Mouse (Mus musculus) layer of hippocampus, adult 2 months (tissue): ENCODE data around the gene Ugt1a10. TPM values are rescaled to one million over a fixed set of nuclear protein-coding genes. Genes with fewer than 3 reads are reported as not detected.
"Not testable (repeated sequence)": the region's sequence is repeated elsewhere in the genome, so short reads cannot be mapped to it uniquely, and the experiment has no call there.

Experiments used
- DNase-seq, 2 experiments: peaks; one replicate each; pipeline ENCODE4 v3.0.0; 2022; ENCODE audit warnings: low spot score in 2 of 2
- H3K27ac ChIP-seq: fragments of 200-600 bp; 2 replicates; pipeline ENCODE4 v1.8.1; 2022
- H3K4me3 ChIP-seq: fragments of 200-600 bp; 2 replicates; pipeline ENCODE4 v1.8.1; 2022; ENCODE audit warnings: mild to moderate bottlenecking
- CTCF ChIP-seq: fragments of 200-600 bp; conservative IDR thresholded peaks from 2 replicates; pipeline ENCODE4 v1.8.1; 2022; ENCODE audit warnings: antibody characterized with exemption, mild to moderate bottlenecking, moderate library complexity
- total RNA-seq, 2 experiments: library from RNA; stranded (reverse); gene quantifications; 2 replicates each; pipeline ENCODE4 v1.2.3; 2021

Gene Ugt1a10
- total RNA-seq, 2 experiments from 2014 or later: not detected

DNA sequence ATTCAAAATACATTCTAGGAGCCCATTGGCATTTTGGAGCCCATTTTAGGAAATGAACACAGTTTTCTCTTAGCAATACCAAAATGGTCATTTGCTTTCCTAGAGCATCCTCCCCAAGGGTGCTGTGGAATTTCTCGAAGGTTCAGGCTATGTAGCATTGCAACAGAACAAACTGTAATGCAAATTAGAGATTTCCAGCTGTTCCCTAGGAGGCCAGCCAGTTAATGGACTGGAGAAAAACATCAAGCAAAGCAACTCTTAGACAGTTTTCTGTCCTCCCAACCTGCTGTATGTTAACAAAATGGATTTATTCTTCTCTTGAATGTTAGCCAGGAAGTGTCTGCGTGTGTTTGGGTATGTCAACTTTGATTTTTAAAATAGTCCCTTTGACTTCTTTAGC lies 81.5 kb downstream of the Ugt1a10 start:
- no peak for TF ChIP-seq CTCF
- DNase-seq: no peak
- H3K27ac ChIP-seq: no peak overlapping the region
- no peak overlapping the region for H3K4me3 ChIP-seq

DNA sequence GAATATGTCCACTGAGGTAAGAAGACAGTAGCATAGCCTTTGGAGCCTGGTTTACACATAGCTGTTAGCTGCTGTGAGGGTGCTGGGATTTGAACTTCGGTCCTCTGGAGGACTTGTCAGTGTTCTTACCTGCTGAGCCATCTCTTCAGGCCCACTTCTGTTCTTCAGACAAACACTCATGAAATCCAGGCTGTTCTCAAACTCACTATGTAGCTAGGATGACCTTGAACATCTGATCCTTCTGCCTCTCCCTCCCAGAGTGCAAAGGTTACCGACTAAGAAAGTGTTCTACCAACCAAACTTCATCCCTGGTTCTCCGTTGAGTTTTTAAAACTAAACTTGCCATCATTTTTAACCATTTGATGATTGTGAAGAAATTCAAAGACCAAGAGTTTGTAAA lies 82.1 kb downstream of the Ugt1a10 start:
- no peak overlapping the region for H3K4me3 ChIP-seq
- no peak for TF ChIP-seq CTCF
- H3K27ac ChIP-seq: no peak overlapping the region
- no peak for DNase-seq

DNA sequence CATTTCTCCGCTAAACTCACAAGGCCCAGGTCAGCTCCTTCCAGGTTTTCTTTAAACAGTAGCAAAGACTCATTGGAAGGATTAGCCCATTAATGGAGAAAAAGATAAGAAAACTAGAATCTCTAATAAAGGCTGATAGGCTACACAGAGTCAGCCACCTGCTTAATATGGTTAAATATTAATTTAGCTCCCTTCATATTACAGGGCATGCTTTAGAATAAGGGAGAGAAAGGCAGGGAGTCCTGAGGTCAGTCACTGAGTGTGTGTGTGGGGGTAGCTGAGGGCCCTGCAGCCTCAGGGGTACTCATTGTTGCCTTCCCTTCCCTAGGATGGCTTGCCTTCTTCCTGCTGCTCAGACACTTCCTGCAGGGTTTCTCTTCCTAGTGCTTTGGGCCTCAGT lies 83.0 kb downstream of the Ugt1a10 start:
- Histone ChIP-seq H3K4me3 (no peak overlapping the region), H3K27ac (no peak overlapping the region)
- no peak for TF ChIP-seq CTCF
- no peak for DNase-seq

DNA sequence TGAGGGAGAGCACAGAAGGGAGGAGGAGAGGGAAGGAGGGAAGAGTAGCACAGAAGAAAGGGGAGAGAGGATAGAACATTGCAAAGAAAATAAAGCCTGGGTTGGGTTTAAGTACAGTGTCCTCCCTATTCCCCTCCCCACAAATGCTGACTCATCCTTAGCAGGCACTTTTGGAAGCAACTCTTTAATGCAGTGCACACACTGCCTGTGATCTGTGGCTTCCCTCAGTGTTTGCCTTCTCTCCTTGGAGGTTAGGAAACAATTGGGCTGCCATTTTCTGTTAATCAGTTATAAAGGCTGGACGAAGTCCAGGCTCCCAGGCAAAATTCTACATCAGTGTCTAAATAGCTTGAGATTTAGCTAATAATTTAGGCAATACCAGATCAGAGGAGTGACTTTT lies 85.3 kb downstream of the Ugt1a10 start:
- not testable (repeated sequence) for H3K4me3 ChIP-seq, H3K27ac ChIP-seq, DNase-seq

DNA sequence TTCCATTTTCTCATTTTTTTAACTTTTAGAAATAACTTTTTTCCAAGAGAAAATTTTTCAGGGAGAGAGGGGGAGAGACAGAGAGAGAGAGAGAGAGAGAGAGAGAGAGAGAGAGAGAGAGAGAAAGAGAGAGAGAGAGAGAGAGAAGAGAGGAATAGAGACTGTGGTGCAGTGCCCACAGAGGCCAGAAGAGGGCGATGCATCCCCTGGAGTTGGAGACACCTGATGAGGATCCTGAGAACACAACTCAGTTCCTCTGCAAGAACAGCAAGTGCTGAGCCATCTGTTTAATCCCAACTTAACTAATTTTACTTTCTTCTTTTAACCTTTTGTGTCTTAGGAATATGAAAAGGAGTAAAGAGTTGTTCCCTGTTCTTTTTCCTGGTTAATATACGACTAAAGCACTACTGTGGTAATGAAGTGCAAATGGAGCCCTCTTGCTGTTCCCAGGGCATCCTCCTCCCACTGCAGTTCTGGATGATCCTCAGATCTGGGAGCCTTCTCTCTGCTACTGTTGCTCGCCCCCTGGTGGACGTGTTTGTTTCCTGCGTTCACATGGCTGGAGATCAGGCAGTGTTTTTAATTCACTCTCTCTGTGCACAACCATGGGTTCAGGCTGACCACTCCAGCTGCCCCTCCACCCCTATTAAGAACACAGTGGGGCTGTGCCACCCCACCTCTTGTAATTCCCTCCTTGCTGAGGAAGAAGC lies 88.9 kb downstream of the Ugt1a10 start:
- DNase-seq: peak in 1 of 2 experiments; percentile 26
- H3K4me3 ChIP-seq, H3K27ac ChIP-seq: not testable (repeated sequence)
- peak; percentile 62 for TF ChIP-seq CTCF

DNA sequence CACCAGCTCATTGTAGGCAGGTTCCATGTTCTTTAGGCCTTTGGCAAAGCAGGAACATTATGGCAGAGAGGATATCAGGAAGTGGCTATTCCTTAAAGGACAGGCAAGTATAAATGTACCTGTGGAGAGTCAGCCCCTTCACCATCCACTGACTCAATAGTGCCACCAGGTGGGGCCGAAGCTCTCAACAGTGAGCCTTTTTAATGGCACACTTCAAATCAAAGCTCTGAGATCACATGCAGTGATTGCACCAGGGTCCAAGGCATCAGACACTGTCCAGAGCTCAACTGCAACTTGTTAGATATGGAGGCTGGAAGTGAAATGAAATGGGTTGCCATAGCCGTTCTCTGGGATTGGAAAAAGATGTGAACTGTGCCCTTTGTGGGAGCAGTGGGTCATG lies 90.1 kb downstream of the Ugt1a10 start:
- DNase-seq, H3K4me3 ChIP-seq, H3K27ac ChIP-seq: not testable (repeated sequence)
- TF ChIP-seq CTCF: peak; percentile 49

DNA sequence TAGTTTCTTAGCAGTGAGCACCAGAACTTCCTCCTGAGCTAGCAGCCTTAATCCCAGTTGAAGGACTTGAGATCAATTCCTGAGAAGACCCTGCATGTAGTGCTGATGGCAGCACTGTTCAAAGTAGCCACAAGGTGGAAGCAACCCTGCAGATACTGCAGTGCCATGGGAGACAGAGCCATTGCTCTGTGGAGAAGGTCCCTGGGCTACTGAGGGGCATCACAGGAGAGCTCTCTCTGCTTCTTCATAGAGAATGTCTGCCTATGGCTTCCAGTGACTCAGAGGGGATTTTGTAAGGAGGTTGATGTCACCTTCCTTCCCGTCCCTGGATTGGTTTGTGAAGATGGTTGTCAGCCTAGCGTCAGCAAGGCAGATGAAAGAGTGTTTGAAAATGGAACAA lies 94.9 kb downstream of the Ugt1a10 start:
- peak; percentile 62 for TF ChIP-seq CTCF
- not testable (repeated sequence) for H3K27ac ChIP-seq, H3K4me3 ChIP-seq, DNase-seq

DNA sequence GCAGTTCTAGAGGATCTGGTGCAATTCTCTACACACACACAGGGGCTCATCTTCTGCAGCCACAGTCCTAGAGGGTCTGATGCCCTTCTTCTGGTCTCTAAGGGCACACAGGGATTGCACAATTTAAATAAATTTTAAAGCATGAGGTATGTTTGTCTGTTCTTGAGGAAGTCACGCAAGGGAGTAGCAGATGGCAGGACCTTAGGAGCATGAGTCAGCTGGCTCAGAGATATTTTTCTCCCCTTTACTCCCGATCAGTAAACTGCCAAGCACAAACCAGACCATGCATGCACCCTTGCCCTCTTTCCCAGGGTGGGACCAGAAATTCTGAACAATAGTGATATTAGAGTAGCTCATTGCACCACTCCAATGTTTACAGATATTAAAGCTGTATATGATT lies 103.2 kb downstream of the Ugt1a10 start:
- DNase-seq: no peak
- no peak for TF ChIP-seq CTCF
- Histone ChIP-seq H3K4me3 (no peak overlapping the region), H3K27ac (no peak overlapping the region)

DNA sequence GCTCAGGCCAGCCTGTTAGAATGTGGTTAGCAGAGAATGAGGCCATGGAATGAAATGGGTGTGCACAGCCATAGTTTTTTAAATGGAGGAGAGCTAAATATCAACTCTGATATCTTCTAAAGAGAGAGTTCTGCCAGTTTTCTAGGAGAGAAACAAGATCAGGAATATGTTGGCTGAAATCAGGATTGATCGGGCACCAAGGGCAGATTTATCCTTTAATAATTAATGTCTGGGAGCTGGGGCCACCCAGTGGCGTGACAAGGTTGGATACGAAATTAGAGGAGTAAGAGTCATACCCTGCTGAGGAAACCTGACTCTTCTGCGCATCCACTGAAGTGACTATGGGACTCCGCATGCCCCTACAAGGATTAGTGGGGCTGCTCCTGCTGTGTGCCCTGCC lies 110.5 kb downstream of the Ugt1a10 start, which contains the start of gene Ugt1a5:
Gene Ugt1a5 (plus strand): TSS at position 302 of the 400 bp plus-strand sequence.
- DNase-seq: no peak
- Histone ChIP-seq H3K27ac (no peak within 1 kb of the TSS), H3K4me3 (no peak within 1 kb of the TSS)
- no peak for TF ChIP-seq CTCF

DNA sequence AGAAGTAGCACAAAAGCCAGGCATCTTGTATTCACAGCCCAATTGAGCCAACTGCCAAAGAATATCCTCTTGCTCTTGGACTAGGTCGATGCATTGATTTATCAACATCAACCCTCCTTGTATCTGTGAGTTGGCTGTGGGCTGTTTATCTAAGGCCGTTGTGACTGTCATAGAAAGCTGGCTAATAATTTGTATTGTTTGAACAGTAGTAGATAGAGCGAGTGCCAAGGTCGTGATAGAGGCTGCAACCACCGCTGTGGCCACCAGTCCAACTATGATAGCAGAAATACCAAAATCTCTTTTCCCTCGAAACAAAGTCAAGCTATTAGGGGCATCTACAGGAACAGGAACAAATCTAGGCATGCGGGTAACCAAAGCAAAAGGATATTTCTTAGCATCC lies 117.0 kb downstream of the Ugt1a10 start:
- not testable (repeated sequence) for H3K27ac ChIP-seq, H3K4me3 ChIP-seq, DNase-seq

DNA sequence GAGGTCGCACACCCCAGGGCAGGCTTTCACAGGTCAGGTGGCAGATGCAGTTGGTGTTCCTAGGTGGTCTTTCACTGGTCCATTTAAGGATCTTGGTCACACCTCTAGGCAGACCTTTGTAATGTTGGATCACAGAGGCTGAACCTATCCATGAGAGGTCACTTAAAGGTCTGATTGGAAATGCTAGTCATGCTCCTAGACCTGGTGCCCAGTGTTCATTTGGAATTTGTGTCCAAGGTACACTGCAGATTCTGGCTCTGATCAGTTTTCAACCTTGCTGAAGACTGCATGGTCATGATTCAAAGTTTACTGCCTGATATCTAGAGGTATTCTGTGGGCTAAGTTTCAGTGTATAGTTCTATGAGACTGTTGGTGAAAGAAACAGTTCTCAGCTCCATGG lies 124.5 kb downstream of the Ugt1a10 start:
- TF ChIP-seq CTCF: no peak

DNA sequence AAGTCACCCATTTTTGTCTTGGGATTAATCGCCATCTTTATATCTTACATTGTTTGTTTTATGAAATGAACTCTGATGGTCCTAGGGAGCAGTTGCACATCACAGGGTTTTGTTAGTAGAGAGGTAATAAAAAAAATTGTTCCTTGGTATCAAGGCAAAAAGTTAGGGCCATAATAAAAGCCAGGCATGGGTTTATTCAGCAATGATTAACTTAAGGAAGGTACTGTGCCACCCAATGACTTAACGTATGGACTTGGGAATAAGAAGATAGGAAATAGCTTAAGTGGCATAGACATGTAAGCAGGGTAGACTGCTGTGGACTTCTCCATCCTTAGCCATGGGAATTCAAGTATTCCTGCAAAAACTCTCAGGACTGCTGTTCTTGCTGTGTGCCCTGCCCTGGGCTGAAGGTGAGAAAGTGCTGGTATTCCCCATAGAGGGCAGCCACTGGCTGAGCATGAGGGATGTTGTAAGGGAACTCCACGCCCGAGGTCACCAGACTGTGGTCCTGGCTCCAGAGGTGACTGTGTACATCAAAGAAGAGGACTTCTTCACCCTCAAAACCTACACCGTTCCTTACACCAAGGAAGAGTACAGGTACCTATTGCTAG lies 131.2 kb downstream of the Ugt1a10 start:
- TF ChIP-seq CTCF: no peak
- Histone ChIP-seq H3K27ac (no peak overlapping the region), H3K4me3 (no peak overlapping the region)
- no peak for DNase-seq

More for the DNA sequence above, 124.5 kb downstream of the Ugt1a10 start:
- H3K4me3 ChIP-seq: no peak overlapping the region
- no peak for DNase-seq
- no peak overlapping the region for H3K27ac ChIP-seq

DNA sequence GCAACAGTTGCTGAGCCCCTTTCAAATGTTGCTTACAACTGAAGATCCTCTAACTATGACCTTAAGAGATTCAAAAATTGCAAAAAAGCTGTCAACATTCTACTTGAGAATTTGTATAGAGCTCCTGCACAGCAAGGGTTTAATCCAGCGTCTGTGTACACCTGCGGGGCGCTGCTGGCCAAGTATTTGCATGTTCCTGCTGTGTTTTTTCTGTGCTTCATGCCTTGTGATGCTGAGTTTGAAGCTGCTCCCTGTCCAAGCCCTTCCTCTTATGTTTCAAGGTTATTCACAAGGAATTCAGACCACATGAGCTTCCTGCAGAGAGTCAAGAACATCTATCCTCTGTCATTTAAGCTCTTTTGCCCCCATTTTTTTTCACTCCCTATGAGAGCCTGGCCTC lies 136.9 kb downstream of the Ugt1a10 start:
- DNase-seq: no peak
- Histone ChIP-seq H3K4me3 (no peak overlapping the region), H3K27ac (no peak overlapping the region)
- no peak for TF ChIP-seq CTCF

DNA sequence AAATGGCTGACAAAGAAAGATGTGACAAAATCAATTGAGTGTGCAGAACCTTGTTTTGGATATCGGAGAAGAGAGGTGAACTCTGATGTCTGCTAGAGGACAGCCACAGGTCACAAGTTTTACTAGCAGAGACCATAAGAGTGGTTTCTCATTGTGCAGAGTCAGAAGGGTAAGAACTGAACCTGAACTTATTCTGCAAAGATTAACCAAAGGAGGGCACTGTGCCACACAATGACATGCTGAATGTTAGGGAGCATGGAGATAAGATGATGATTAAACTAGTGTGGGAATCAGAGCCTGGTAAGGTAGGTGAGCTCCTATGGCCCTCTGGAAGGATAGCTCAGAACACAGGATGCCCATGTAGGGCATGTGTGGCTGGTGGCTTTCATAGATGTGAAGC lies 140.5 kb downstream of the Ugt1a10 start:
- no peak for TF ChIP-seq CTCF
- DNase-seq: no peak
- no peak overlapping the region for H3K4me3 ChIP-seq
- no peak overlapping the region for H3K27ac ChIP-seq
